Mouse (Mus musculus): ENCODE results near the gene Cacng6. TPM values are rescaled to one million over a fixed set of nuclear protein-coding genes. Genes with fewer than 3 reads are reported as not detected.

The Cacng6 gene
- polyA plus RNA-seq, 1 experiment from 2014 or later: 0.30 TPM

GRCm38 (mm10) chr7:3447026-3447425 lies 23.0 kb downstream of the Cacng6 start:
- H3K4me2 ChIP-seq: no peak overlapping the region
- no peaks in the 10 kb centered on the region for H3K9me3 ChIP-seq (replicated peaks)
- H3K27me3 ChIP-seq: no peaks in the 10 kb centered on the region
- no peaks in the 10 kb centered on the region for H3K4me1 ChIP-seq (replicated peaks)
- no peak overlapping the region for H3K4me3 ChIP-seq (replicated peaks)
- 66% methylated on average over 4 of the region's 4 CpGs for WGBS (ENCODE audit: insufficient replicate concordance)
- H3K27ac ChIP-seq: no peak overlapping the region
- H3K9ac ChIP-seq: no peak overlapping the region
- DNase-seq (no peak), ATAC-seq (ENCODE audit: low read depth) (no peak)
- no peaks in the 10 kb centered on the region for H3K36me3 ChIP-seq

- Histone ChIP-seq H3K27ac (no peak overlapping the region), H3K4me2 (no peak overlapping the region), H3K27me3 (no peaks in the 10 kb centered on the region), H3K9ac (no peak overlapping the region), H3K36me3 (no peaks in the 10 kb centered on the region), H3K4me3 (replicated peaks) (no peak overlapping the region), H3K9me3 (replicated peaks) (no peaks in the 10 kb centered on the region), H3K4me1 (replicated peaks) (no peaks in the 10 kb centered on the region)
- WGBS (ENCODE audit: insufficient replicate concordance): 20% methylated on average over 15 of the region's 15 CpGs
- DNase-seq (peak; percentile 13), ATAC-seq (ENCODE audit: low read depth) (no peak)
These were observed 24.9 kb downstream of the Cacng6 start for GRCm38 (mm10) chr7:3448737-3449454.

GRCm38 (mm10) chr7:3450671-3451070 lies 26.7 kb downstream of the Cacng6 start:
- DNase-seq (no peak), ATAC-seq (ENCODE audit: low read depth) (no peak)
- H3K27ac ChIP-seq: no peak overlapping the region
- 52% methylated on average over 5 of the region's 5 CpGs for WGBS (ENCODE audit: insufficient replicate concordance)
- H3K9me3 ChIP-seq (replicated peaks): no peaks in the 10 kb centered on the region
- H3K27me3 ChIP-seq: no peaks in the 10 kb centered on the region
- no peaks in the 10 kb centered on the region for H3K36me3 ChIP-seq
- H3K4me2 ChIP-seq: no peak overlapping the region
- no peak overlapping the region for H3K9ac ChIP-seq
- no peaks in the 10 kb centered on the region for H3K4me1 ChIP-seq (replicated peaks)
- no peak overlapping the region for H3K4me3 ChIP-seq (replicated peaks)

- Histone ChIP-seq H3K27ac (no peak overlapping the region), H3K9ac (no peak overlapping the region), H3K4me1 (replicated peaks) (no peaks in the 10 kb centered on the region), H3K36me3 (no peaks in the 10 kb centered on the region), H3K9me3 (replicated peaks) (no peaks in the 10 kb centered on the region), H3K4me3 (replicated peaks) (no peak overlapping the region), H3K4me2 (no peak overlapping the region), H3K27me3 (no peaks in the 10 kb centered on the region)
- ATAC-seq (ENCODE audit: low read depth) (no peak), DNase-seq (no peak)
- WGBS (ENCODE audit: insufficient replicate concordance): 48% methylated on average over 6 of the region's 6 CpGs
These were observed 27.2 kb downstream of the Cacng6 start for GRCm38 (mm10) chr7:3451161-3451560.

GRCm38 (mm10) chr7:3452821-3453485 lies 29.0 kb downstream of the Cacng6 start:
- no peaks in the 10 kb centered on the region for H3K4me1 ChIP-seq (replicated peaks)
- no peaks in the 10 kb centered on the region for H3K27me3 ChIP-seq
- no peaks in the 10 kb centered on the region for H3K36me3 ChIP-seq
- 46% methylated on average over 12 of the region's 12 CpGs for WGBS (ENCODE audit: insufficient replicate concordance)
- ATAC-seq (ENCODE audit: low read depth): no peak
- H3K9me3 ChIP-seq (replicated peaks): no peaks in the 10 kb centered on the region
- no peak overlapping the region for H3K27ac ChIP-seq
- H3K4me2 ChIP-seq: no peak overlapping the region
- no peak overlapping the region for H3K9ac ChIP-seq
- no peak for DNase-seq
- H3K4me3 ChIP-seq (replicated peaks): no peak overlapping the region

- Histone ChIP-seq H3K4me2 (no peak overlapping the region), H3K4me3 (replicated peaks) (no peak overlapping the region), H3K4me1 (replicated peaks) (no peaks in the 10 kb centered on the region), H3K9ac (no peak overlapping the region), H3K27ac (no peak overlapping the region), H3K36me3 (no peaks in the 10 kb centered on the region), H3K9me3 (replicated peaks) (no peaks in the 10 kb centered on the region), H3K27me3 (no peaks in the 10 kb centered on the region)
- 42% methylated on average over 11 of the region's 11 CpGs for WGBS (ENCODE audit: insufficient replicate concordance)
- DNase-seq: no peak
- ATAC-seq (ENCODE audit: low read depth): no peak
These were observed 29.6 kb downstream of the Cacng6 start for GRCm38 (mm10) chr7:3453486-3454183.

GRCm38 (mm10) chr7:3457111-3457840 lies 33.3 kb downstream of the Cacng6 start:
- no peak overlapping the region for H3K4me2 ChIP-seq
- no peak overlapping the region for H3K4me3 ChIP-seq (replicated peaks)
- no peaks in the 10 kb centered on the region for H3K36me3 ChIP-seq
- H3K27me3 ChIP-seq: no peaks in the 10 kb centered on the region
- ATAC-seq (ENCODE audit: low read depth) (no peak), DNase-seq (no peak)
- H3K9me3 ChIP-seq (replicated peaks): no peaks in the 10 kb centered on the region
- H3K27ac ChIP-seq: no peak overlapping the region
- no peak overlapping the region for H3K9ac ChIP-seq
- no peaks in the 10 kb centered on the region for H3K4me1 ChIP-seq (replicated peaks)
- 87% methylated on average over 10 of the region's 10 CpGs for WGBS (ENCODE audit: insufficient replicate concordance)

GRCm38 (mm10) chr7:3457841-3458217 lies 33.8 kb downstream of the Cacng6 start:
- H3K9ac ChIP-seq: no peak overlapping the region
- no peaks in the 10 kb centered on the region for H3K9me3 ChIP-seq (replicated peaks)
- ATAC-seq (ENCODE audit: low read depth): no peak
- no peaks in the 10 kb centered on the region for H3K4me1 ChIP-seq (replicated peaks)
- WGBS (ENCODE audit: insufficient replicate concordance): 61% methylated on average over 9 of the region's 9 CpGs
- H3K27ac ChIP-seq: no peak overlapping the region
- no peak overlapping the region for H3K4me2 ChIP-seq
- no peak for DNase-seq
- H3K27me3 ChIP-seq: no peaks in the 10 kb centered on the region
- H3K4me3 ChIP-seq (replicated peaks): no peak overlapping the region
- no peaks in the 10 kb centered on the region for H3K36me3 ChIP-seq

- H3K4me3 ChIP-seq (replicated peaks): no peak overlapping the region
- no peak overlapping the region for H3K4me2 ChIP-seq
These were observed 36.3 kb downstream of the Cacng6 start for GRCm38 (mm10) chr7:3460261-3460660.

GRCm38 (mm10) chr7:3463306-3463705 lies 39.3 kb downstream of the Cacng6 start:
- H3K9ac ChIP-seq: no peak overlapping the region
- H3K9me3 ChIP-seq (replicated peaks): no peaks in the 10 kb centered on the region
- H3K4me1 ChIP-seq (replicated peaks): no peaks in the 10 kb centered on the region
- H3K27me3 ChIP-seq: no peaks in the 10 kb centered on the region
- H3K27ac ChIP-seq: no peak overlapping the region
- ATAC-seq (ENCODE audit: low read depth) (no peak), DNase-seq (no peak)
- H3K4me2 ChIP-seq: no peak overlapping the region
- H3K4me3 ChIP-seq (replicated peaks): no peak overlapping the region
- 62% methylated on average over 4 of the region's 4 CpGs for WGBS (ENCODE audit: insufficient replicate concordance)
- no peaks in the 10 kb centered on the region for H3K36me3 ChIP-seq

More at GRCm38 (mm10) chr7:3460261-3460660, 36.3 kb downstream of the Cacng6 start:
- 57% methylated on average over 8 of the region's 8 CpGs for WGBS (ENCODE audit: insufficient replicate concordance)
- no peaks in the 10 kb centered on the region for H3K9me3 ChIP-seq (replicated peaks)
- DNase-seq: no peak
- H3K27ac ChIP-seq: no peak overlapping the region
- H3K9ac ChIP-seq: no peak overlapping the region
- no peaks in the 10 kb centered on the region for H3K4me1 ChIP-seq (replicated peaks)
- no peak for ATAC-seq (ENCODE audit: low read depth)
- no peaks in the 10 kb centered on the region for H3K36me3 ChIP-seq
- no peaks in the 10 kb centered on the region for H3K27me3 ChIP-seq

- no peaks in the 10 kb centered on the region for H3K4me1 ChIP-seq (replicated peaks)
- H3K9ac ChIP-seq: no peak overlapping the region
- ATAC-seq (ENCODE audit: low read depth) (no peak), DNase-seq (no peak)
- H3K4me2 ChIP-seq: no peak overlapping the region
- H3K27me3 ChIP-seq: no peaks in the 10 kb centered on the region
- no peaks in the 10 kb centered on the region for H3K36me3 ChIP-seq
- H3K27ac ChIP-seq: no peak overlapping the region
- H3K9me3 ChIP-seq (replicated peaks): no peaks in the 10 kb centered on the region
- WGBS (ENCODE audit: insufficient replicate concordance): 46% methylated on average over 2 of the region's 2 CpGs
- no peak overlapping the region for H3K4me3 ChIP-seq (replicated peaks)
These were observed 44.6 kb downstream of the Cacng6 start for GRCm38 (mm10) chr7:3468614-3469013.

Measured in liver, embryonic 13.5 days (tissue).